Mouse (Mus musculus) adrenal gland, postnatal 10 days (tissue): ENCODE measurements around the gene Krt83. TPM values are rescaled to one million over a fixed set of nuclear protein-coding genes. Genes with fewer than 3 reads are reported as not detected.
A peak's percentile ranks its signal among the peaks of the same experiment; 100 is the strongest.

Source experiments
- DNase-seq: peaks from one replicate; pipeline ENCODE4 v3.0.0; 2021; ENCODE audit warnings: mixed read lengths
- total RNA-seq, 2 experiments: library from RNA; stranded (reverse); gene quantifications; 2 replicates each; pipeline ENCODE4 v1.2.3; 2021

Gene Krt83
- total RNA-seq, 2 experiments from 2014 or later: not detected

DNA sequence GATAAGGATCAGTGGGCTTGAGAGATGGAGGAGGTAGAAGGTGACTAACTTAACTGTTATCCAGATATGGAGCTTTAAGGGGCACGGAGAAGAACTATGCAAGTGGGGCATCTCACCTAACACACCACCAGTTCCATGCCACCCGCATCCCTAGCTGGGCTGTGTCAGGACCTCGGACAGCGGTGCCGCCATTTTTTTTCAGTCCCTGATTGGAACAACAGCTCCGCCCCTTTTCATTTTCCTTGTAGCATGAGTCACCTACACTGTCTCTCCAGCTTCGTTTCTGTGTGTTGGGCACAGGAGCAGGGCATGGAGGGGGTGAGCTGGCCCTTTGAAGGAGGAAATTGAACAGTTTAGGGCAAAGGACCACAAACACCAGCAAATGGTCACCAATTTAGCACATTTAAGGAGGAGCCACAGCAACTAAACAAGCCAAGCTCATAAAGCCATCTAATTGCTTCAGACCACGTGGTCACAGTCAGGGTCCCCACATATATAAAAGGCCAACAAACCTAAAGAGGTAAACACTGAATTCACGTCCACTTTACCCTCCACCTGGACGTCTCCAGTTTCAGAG is 18.3 kb downstream of the Krt83 start, which contains the start of gene Krt86:
TSS of gene Krt86 (plus strand) at position 527 of the 577 bp plus-strand sequence.
- peak; percentile 77 for DNase-seq

DNA sequence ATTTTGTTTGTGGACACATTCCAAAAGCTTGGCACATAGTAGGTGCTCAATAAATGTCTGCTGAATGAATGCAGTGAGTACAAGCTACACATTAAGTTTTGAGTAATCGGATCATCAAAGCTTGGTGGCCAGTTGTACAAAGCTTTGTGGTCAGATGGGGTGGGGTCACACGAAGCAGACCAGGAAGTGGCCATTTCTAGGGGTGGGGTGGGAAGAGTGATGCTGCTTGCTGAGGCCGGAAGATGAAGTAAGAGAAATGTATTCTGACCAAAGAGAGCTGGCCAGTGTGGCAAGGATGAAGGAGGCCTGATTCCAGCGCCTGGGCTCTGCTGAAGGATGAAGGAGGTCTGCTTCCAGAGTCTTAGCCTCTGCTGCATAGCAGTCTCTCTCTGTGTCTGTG is 22.2 kb downstream of the Krt83 start:
- DNase-seq: no peak

DNA sequence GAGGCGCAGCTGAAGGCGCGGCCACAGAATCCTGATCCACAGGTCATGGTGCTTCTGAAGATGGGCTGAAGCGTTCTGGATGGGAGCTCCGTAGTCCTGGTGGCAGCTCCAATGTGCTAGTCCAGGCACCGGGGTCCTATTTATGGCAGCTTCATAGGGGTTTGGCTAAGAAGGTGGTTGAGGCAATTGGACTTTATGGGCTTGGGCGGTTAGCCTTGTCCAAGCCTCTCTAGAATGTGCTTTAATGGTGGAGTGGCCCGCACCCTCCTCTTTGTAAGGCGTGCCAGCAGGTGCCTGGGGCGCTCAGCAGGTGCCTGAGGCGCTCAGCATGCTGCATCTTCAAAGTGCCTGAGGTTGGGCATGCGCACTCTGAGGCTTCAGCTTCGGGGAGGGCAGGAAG is 27.7 kb downstream of the Krt83 start, which contains the start of gene Krt81:
TSS of gene Krt81 (minus strand) at position 101 of the 400 bp plus-strand sequence.
- DNase-seq: no peak

DNA sequence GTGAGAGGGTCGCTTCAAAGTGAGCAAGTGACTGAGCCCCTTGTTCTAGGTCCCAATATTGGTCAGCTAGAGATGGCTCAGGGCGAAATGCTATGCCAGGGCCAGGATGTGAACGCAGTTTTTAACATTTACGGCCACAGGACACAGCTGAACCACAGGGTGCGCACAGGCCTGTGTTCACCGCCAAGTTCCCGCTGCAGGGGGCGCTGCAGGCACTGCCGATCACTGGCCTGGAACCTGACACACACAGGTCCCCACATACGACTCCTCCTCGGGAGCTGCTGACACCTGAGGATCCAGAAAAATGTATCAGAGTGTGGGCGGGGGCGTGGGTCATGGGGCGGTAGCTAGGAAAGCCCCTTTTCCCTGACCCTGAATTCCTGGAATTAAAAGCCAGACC is 32.0 kb downstream of the Krt83 start:
- no peak for DNase-seq

DNA sequence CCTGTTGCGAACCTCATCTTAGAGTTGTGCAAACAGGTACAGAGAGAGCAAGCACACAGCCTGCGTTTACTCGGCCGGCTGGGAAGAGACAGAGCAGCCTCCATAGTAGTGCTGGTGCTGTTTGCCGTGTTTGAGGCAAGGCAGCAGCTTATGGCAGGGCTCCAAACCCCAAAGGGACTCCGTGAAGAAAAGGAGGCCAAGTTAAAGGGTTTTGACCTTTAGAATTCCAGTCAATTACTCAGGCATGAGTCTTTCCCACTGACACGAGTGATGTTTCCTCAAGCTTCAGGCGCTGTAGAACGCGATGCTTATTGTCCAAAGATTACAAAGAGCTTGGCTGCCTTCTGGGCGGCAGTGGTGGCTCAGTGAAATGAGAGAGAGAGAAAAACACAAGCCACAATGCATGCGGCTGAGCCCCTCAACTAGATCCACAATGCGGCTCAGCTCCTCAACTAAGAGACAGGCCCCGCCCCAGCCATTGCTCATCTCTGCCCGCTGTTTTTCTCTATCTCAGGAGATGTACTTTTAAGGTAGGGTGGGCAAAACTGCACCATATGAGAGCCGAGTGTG is 32.9 kb downstream of the Krt83 start:
- peak; percentile 49 for DNase-seq

DNA sequence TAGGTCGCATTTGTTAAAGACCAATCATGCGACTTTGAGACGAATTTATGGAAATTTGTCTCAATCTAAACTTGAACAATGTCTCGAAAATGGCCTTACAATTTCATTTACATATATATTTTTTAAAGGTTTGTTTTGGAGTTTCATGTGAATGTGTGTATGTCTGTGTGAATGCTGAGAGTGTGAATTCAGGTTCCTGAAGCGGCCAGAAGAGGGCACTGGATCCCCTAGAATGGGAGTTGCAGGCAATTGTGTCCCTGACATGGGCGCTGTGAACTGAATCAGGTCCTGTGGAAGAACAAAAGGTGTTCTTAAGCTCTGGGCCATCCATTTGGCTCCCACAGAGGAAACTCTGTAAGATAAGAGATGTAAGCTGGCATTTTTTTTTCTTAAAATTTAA is 35.4 kb downstream of the Krt83 start:
- no peak for DNase-seq

DNA sequence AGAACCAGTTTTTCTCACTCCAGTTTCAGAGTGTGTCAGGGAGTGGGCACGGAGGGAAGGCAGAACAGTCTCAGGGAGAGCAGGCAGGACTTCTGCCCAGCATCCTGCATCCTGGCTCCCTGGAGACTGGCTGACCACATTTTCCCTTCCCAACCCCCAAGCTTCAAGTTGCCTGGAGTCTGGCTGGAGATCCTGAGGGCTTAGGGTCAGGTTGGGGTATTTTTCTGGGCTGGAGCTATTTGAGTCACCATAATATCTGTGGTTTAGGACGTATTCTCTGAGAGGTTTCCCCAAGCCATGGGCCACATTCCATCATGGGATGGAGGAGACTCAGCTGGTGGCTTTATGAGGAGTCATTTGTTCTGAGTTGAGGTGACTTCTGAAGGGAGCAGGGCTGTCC is 36.0 kb downstream of the Krt83 start:
- DNase-seq: no peak

DNA sequence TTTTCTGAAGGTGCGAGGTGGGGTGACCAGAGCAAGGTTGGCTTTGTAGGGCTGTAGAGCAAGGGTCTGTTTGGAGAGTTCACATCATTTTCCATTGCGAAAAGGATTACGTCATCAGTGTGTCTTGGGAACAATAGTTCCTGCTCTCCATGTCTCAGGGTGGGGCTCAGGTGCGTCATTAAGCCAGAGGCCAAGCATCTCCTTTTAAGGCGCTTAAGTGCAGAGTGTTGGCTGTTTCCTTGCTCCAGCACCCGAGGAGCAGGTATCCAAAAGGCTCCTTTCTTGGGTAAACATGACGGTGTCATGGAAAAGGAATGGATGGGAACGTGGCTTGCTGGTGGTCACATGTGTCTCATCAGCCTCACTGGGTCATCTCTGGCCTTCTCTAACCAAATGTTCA is 36.5 kb downstream of the Krt83 start:
- no peak for DNase-seq

DNA sequence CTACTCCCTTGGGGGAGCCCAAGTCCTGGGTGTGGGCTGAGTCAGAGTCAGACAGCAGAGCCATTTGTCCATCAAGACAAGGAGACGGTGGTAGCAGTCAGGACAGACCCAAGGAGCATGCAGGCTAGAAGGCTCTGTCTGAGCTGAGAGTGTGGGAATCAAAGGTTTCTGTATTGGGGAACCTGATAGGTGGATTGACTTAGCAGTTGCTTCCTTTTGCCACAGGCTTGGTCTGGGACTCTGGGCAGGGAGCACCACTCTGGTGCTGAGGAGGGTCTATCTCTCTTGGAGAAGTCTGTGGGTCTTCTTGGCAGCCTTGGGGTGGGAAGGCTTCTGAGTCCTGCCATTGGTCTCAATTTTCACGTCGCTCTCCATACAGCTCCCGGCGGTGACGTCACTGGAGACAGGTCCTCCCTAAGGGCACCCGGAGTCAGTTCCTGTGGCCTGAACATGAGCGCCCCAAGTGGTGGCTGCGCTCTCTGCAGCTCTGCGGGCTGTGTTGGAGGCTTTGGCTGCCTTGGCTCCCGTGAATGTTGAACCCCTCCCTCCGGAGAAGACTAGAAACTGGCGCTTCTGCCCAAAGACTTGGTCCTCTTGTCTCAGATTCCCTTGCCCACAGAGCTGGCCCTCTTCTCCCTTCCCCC is 38.1 kb downstream of the Krt83 start:
- DNase-seq: peak; percentile 88

DNA sequence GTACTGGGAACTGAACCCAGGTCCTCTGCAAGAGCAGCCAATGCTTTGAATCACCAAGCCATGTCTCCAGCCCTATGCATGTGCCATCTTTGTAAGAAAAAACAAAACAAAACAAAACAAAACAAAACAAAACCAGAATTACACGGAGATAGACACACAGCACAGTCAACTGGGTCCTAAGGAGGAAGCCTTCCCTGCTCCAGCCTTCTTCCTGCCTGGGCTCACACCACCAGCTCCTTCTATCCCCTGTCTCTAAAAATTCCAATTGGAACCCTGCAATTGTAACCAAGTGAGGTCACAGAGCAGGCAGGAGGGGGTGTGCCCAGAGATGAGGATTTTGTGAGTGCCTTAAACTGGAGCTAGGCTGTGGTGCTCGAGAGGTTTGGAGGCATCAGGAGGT is 43.9 kb downstream of the Krt83 start, which contains the start of gene Krt88:
TSS of gene Krt88 (plus strand) at position 301 of the 400 bp plus-strand sequence.
- no peak for DNase-seq

DNA sequence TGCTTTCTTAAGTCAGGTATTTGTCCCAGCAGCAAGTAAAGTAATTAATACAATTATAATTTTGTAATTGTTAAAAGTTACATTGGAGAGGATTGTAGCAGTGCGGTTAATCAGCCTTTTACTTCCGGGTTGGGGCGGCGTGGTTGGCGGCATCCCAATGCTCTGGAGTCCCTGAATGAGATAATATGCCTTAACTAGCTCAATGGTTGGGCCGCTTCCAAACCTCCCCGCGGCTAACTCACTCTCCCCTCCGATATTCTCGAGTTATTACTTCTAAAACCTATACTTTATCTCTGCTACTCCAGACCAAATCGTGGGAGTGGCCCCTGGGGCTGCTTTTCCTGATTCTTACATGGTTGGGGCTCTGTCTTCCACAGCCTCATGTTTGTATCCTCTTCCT is 44.7 kb downstream of the Krt83 start:
- peak; percentile 13 for DNase-seq

DNA sequence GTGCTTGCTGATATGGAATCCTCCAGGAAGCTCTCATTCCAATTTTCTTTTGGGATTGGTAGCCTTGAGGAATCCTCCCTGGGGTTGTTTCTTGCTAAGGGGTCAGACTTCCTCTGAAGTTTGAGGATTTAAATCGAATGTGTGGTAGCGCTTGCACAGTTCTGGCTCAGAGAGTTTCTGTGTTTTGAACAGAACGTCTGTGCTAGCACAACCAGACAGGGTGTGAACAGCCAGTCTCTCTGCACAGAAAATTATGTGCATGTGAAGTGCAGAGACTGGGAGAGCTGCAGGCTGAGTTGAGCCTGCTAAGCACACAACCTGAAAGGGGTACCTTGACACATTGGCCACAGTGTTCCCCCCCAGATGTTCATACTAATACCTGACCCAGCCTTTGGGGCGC is 50.5 kb downstream of the Krt83 start:
- no peak for DNase-seq

DNA sequence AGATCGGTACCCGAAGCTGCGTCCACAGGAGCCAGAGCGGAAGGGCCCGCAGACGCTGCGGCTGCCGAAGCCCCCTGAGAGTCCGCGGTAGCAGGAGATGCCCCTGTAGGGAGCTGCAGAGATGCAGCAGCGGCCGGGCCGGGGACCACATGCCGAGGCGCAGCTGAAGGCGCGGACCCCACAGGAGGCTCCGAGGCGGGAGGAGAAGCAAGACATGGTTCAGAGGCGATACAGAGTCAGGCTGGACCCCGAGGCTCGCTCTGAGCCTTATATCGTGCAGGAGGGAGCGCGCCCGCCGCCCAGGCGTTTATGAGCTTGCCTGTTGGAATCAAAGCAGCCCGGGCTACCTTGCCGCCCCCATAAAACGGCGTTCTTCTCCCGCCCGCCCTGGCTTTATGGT is 52.8 kb downstream of the Krt83 start, which contains the start of gene Krt87:
TSS of gene Krt87 (minus strand) at position 250 of the 400 bp plus-strand sequence.
- no peak for DNase-seq

DNA sequence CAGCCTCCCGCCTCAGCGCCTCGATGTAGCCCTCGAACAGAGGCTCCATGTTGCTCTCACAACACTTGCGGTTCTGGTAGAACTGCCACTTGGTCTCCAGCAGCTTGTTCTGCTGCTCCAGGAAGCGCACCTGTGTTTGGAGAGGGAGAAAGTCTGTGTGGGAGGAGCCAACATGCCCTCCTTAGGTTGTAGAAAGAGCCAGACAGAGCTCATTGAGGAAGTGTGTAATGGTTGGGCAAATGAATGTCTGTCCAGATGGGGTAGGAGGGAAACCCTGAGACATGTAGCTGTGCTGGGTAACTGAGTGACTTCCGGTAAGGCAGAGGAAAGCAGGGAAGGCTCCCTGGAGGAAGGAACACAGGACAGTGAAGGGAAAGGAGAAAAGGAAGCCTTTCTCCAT is 54.7 kb downstream of the Krt83 start:
- no peak for DNase-seq

Other genes with a start within 250 kb of the Krt83 start
- gene Nr4a1, start 237.2 kb downstream of the Krt83 start, total RNA-seq: 100 to 1,000 TPM in 1 of 2 experiments, 10 to 100 TPM in 1; 95.8 to 589 TPM
- 100 to 1,000 TPM in 1 of 2 experiments, 10 to 100 TPM in 1; 36.6 to 103 TPM for gene Atg101, start 207.2 kb downstream of the Krt83 start, total RNA-seq
- gene 6030408B16Rik, start 198.3 kb downstream of the Krt83 start, total RNA-seq: 1 to 10 TPM; 1.0 to 2.4 TPM
- under 1 TPM; 0.75 to 0.76 TPM for gene Krt80, start 121.3 kb downstream of the Krt83 start, total RNA-seq
- gene Krt7, start 80.5 kb downstream of the Krt83 start, total RNA-seq: 1 to 10 TPM; 3.5 to 4.2 TPM
- gene Krt87, start 52.7 kb downstream of the Krt83 start, total RNA-seq: not detected
- gene Krt88, start 43.8 kb downstream of the Krt83 start, total RNA-seq: not detected
- gene Krt81, start 27.8 kb downstream of the Krt83 start, total RNA-seq: not detected
- gene Krt86, start 18.0 kb downstream of the Krt83 start, total RNA-seq: not detected
- gene Gm49425, start 25.7 kb upstream of the Krt83 start, total RNA-seq: not detected
- not detected for gene Krt84, start 41.3 kb upstream of the Krt83 start, total RNA-seq
- gene Krt82, start 59.2 kb upstream of the Krt83 start, total RNA-seq: not detected
- under 1 TPM in 1 of 2 experiments, not detected in 1; 0.18 TPM for gene Krt90, start 71.4 kb upstream of the Krt83 start, total RNA-seq
- gene Krt75, start 82.4 kb upstream of the Krt83 start, total RNA-seq: not detected
- not detected for gene Gm5414, start 136.7 kb upstream of the Krt83 start, total RNA-seq
- not detected for gene Gm5478, start 155.9 kb upstream of the Krt83 start, total RNA-seq
- not detected for gene Krt6b, start 188.8 kb upstream of the Krt83 start, total RNA-seq
- not detected for gene Krt6a, start 202.8 kb upstream of the Krt83 start, total RNA-seq
- gene Krt5, start 221.4 kb upstream of the Krt83 start, total RNA-seq: not detected